Mouse (Mus musculus): Measurements from ENCODE around the gene Slc44a1. TPM values are rescaled to one million over a fixed set of nuclear protein-coding genes. Genes with fewer than 3 reads are reported as not detected.

Slc44a1 gene
- polyA plus RNA-seq, 1 experiment from 2014 or later: 17.2 TPM

DNA sequence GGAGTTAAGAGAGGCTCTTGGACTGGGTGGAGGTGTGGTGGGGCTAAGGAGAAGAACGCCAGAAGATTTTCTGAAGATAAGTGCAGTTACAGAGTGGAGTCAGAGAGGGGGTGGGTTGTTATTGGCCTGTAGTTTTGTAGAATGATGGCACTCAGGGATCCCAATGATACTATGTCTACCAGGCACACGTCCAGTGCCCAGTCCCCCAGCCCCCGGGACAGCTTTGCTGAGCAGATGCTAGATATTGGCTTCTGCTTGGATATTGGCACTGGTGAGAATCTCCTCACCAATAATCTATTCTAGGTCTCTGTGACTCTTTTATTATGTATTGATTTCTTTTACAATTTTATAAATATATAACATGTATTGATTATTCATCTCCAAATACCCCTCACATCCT is 185.1 kb downstream of the Slc44a1 start:
- H3K9me3 ChIP-seq (ENCODE audit: control insufficient read depth, low read length): no peaks in the 10 kb centered on the region
- H3K36me3 ChIP-seq (ENCODE audit: control insufficient read depth, insufficient read depth, low read length): no peaks in the 10 kb centered on the region
- no peak for ATAC-seq
- 71% methylated on average over 3 of the region's 3 CpGs for WGBS
- H3K9ac ChIP-seq (ENCODE audit: low read depth, low read length): 0 out of 2 replicates have a peak overlapping the region, but pooled peaks have one; percentile 14
- peaks cover 10% of the 10 kb centered on the region; the same call in 1 of the 2 replicates for H3K4me1 ChIP-seq (ENCODE audit: control insufficient read depth, insufficient read depth, low read length)
- no peaks in the 10 kb centered on the region for H3K27me3 ChIP-seq (replicated peaks; ENCODE audit: control insufficient read depth, insufficient read depth, low read length)
- H3K27ac ChIP-seq (ENCODE audit: low read length): no peak overlapping the region
- H3K4me3 ChIP-seq (ENCODE audit: low read length): no peak overlapping the region
- H3K4me2 ChIP-seq (ENCODE audit: low read depth, low read length): no peak overlapping the region

- 49% methylated on average over 4 of the region's 4 CpGs for WGBS
- ATAC-seq: no peak
- Histone ChIP-seq H3K4me2 (ENCODE audit: low read depth, low read length) (no peak overlapping the region), H3K27ac (ENCODE audit: low read length) (no peak overlapping the region), H3K9me3 (ENCODE audit: control insufficient read depth, low read length) (no peaks in the 10 kb centered on the region), H3K27me3 (replicated peaks; ENCODE audit: control insufficient read depth, insufficient read depth, low read length) (no peaks in the 10 kb centered on the region), H3K36me3 (ENCODE audit: control insufficient read depth, insufficient read depth, low read length) (no peaks in the 10 kb centered on the region), H3K4me3 (ENCODE audit: low read length) (no peak overlapping the region), H3K4me1 (ENCODE audit: control insufficient read depth, insufficient read depth, low read length) (peaks cover 14% of the 10 kb centered on the region), H3K9ac (ENCODE audit: low read depth, low read length) (no peak overlapping the region)
Measured at GRCm38 (mm10) chr4:53628924-53629323, 188.7 kb downstream of the Slc44a1 start.

GRCm38 (mm10) chr4:53630963-53631315 is 190.7 kb downstream of the Slc44a1 start:
- Histone ChIP-seq H3K4me2 (ENCODE audit: low read depth, low read length) (peak overlapping the region; percentile 75), H3K9me3 (ENCODE audit: control insufficient read depth, low read length) (no peaks in the 10 kb centered on the region), H3K9ac (ENCODE audit: low read depth, low read length) (peak overlapping the region; percentile 85), H3K4me3 (ENCODE audit: low read length) (peak overlapping the region; percentile 76), H3K27me3 (replicated peaks; ENCODE audit: control insufficient read depth, insufficient read depth, low read length) (no peaks in the 10 kb centered on the region), H3K4me1 (ENCODE audit: control insufficient read depth, insufficient read depth, low read length) (peaks cover 10% of the 10 kb centered on the region), H3K36me3 (ENCODE audit: control insufficient read depth, insufficient read depth, low read length) (no peaks in the 10 kb centered on the region), H3K27ac (ENCODE audit: low read length) (no peak overlapping the region; the same call in 1 of the 2 replicates)
- peak; percentile 40 for ATAC-seq
- 7% methylated on average over 12 of the region's 12 CpGs for WGBS

GRCm38 (mm10) chr4:53631316-53632010 is 191.2 kb downstream of the Slc44a1 start, which contains the start of gene Fsd1l:
Fsd1l (plus strand) TSS chr4:53631471.
- ATAC-seq: peak; percentile 92
- Histone ChIP-seq H3K27me3 (replicated peaks; ENCODE audit: control insufficient read depth, insufficient read depth, low read length) (no peaks in the 10 kb centered on the region), H3K9ac (ENCODE audit: low read depth, low read length) (peak within 1 kb of the TSS; percentile 85), H3K36me3 (ENCODE audit: control insufficient read depth, insufficient read depth, low read length) (no peaks in the 10 kb centered on the region), H3K4me2 (ENCODE audit: low read depth, low read length) (peak within 1 kb of the TSS; percentile 75), H3K4me3 (ENCODE audit: low read length) (peak within 1 kb of the TSS; percentile 76), H3K4me1 (ENCODE audit: control insufficient read depth, insufficient read depth, low read length) (peaks cover 10% of the 10 kb centered on the region), H3K27ac (ENCODE audit: low read length) (peak within 1 kb of the TSS; percentile 53), H3K9me3 (ENCODE audit: control insufficient read depth, low read length) (no peaks in the 10 kb centered on the region)
- under 1% methylated on average over 83 of the region's 88 CpGs for WGBS

DNA sequence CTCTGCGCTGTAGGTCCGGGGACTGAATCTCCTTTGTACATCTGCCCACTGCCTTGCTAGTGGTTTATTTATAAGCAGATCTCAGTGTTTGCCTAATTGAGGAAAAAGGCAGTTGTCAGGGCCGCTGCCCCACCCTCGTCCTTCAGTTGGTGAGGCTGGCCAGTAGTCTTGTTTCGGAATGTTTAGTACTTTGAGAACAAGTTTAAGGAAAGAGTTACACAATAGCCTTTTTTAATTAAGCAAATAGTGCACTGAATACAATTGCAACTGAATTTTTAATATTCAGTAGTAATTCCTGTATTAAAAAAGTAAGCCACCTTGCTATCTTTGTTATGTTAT is 191.8 kb downstream of the Slc44a1 start:
- WGBS: 1% methylated on average over 5 of the region's 5 CpGs
- Histone ChIP-seq H3K4me3 (ENCODE audit: low read length) (peak overlapping the region; percentile 76), H3K9me3 (ENCODE audit: control insufficient read depth, low read length) (no peaks in the 10 kb centered on the region), H3K27me3 (replicated peaks; ENCODE audit: control insufficient read depth, insufficient read depth, low read length) (no peaks in the 10 kb centered on the region), H3K36me3 (ENCODE audit: control insufficient read depth, insufficient read depth, low read length) (no peaks in the 10 kb centered on the region), H3K9ac (ENCODE audit: low read depth, low read length) (peak overlapping the region; percentile 85), H3K4me1 (ENCODE audit: control insufficient read depth, insufficient read depth, low read length) (peaks cover 10% of the 10 kb centered on the region), H3K4me2 (ENCODE audit: low read depth, low read length) (peak overlapping the region; percentile 75), H3K27ac (ENCODE audit: low read length) (peak overlapping the region; percentile 53; the same call in 1 of the 2 replicates)
- ATAC-seq: no peak

- no peak overlapping the region for H3K9ac ChIP-seq (ENCODE audit: low read depth, low read length)
- WGBS: 89% methylated on average over 3 of the region's 3 CpGs
- ATAC-seq: no peak
- no peak overlapping the region for H3K4me3 ChIP-seq (ENCODE audit: low read length)
- no peak overlapping the region for H3K27ac ChIP-seq (ENCODE audit: low read length)
- H3K4me2 ChIP-seq (ENCODE audit: low read depth, low read length): no peak overlapping the region
- H3K27me3 ChIP-seq (replicated peaks; ENCODE audit: control insufficient read depth, insufficient read depth, low read length): no peaks in the 10 kb centered on the region
- H3K4me1 ChIP-seq (ENCODE audit: control insufficient read depth, insufficient read depth, low read length): peaks cover 7% of the 10 kb centered on the region
- H3K36me3 ChIP-seq (ENCODE audit: control insufficient read depth, insufficient read depth, low read length): no peaks in the 10 kb centered on the region
- no peaks in the 10 kb centered on the region for H3K9me3 ChIP-seq (ENCODE audit: control insufficient read depth, low read length)
Measured at GRCm38 (mm10) chr4:53635336-53635735, 195.1 kb downstream of the Slc44a1 start.

DNA sequence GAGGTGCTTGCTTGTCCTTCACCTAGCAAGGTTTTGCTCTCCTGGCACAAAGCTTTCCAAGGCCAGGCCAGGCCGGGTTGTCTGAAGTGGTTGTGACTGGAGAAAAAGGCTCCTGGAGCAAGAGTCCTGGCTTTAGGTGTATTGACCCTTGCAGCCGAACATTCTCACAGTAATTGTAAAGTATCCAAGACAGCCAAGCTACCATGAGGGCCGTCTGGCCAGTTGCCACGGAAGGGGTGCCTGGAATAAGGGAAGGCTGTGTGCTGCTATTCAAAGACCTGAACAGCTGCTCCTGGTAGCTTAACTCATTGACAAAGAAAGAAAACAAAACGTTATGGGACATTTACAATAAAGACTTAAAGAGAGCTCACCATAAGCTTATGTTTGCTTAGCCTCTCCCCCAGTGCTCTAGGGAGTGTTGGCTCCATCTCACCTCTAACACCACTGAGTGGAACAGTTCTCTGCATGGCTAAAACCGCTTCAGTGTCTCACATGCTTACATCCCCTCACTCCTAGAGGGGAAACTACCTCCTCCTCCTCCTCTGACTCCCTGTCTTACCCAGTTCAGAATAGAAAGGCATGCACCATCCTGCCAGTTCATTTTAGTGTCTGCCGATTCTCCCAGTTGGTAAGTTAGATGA is 197.2 kb downstream of the Slc44a1 start:
- Histone ChIP-seq H3K4me1 (ENCODE audit: control insufficient read depth, insufficient read depth, low read length) (peaks cover 7% of the 10 kb centered on the region), H3K4me2 (ENCODE audit: low read depth, low read length) (no peak overlapping the region), H3K36me3 (ENCODE audit: control insufficient read depth, insufficient read depth, low read length) (0 out of 2 replicates have a peak, but pooled peaks cover 3% of the 10 kb centered on the region), H3K27ac (ENCODE audit: low read length) (no peak overlapping the region), H3K9me3 (ENCODE audit: control insufficient read depth, low read length) (no peaks in the 10 kb centered on the region), H3K4me3 (ENCODE audit: low read length) (no peak overlapping the region), H3K27me3 (replicated peaks; ENCODE audit: control insufficient read depth, insufficient read depth, low read length) (no peaks in the 10 kb centered on the region), H3K9ac (ENCODE audit: low read depth, low read length) (no peak overlapping the region)
- ATAC-seq: no peak
- 66% methylated on average over 7 of the region's 7 CpGs for WGBS

DNA sequence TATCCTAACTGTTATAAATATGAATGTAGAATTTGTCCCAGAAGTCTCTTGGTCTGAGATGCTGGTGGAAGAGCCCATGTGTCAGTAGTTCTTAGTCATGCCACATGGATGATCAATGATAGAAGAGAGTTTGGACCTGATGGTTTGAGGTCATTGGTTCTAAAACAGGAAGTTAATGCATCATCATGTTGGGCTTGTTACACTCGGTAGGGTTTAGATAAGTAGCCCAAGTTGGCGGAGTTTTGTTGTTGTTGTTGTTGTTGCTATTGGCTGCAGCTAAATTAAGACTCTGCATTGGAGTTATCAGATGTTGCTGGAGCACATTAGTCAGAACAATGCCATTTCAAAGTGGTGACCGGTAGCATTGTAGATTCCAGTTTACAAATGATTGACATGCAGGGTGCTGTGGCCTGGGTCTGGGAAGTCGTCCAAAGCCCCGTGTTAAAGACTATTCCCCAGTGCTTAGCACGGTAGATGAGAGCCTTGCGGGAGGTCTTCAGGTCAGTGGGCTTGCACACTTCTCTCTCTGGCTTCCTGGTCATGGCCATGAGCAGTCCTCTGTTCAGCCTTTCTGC is 198.4 kb downstream of the Slc44a1 start:
- H3K9ac ChIP-seq (ENCODE audit: low read depth, low read length): no peak overlapping the region
- 79% methylated on average over 7 of the region's 7 CpGs for WGBS
- no peak overlapping the region for H3K4me2 ChIP-seq (ENCODE audit: low read depth, low read length)
- 0 out of 2 replicates have a peak, but pooled peaks cover 3% of the 10 kb centered on the region for H3K36me3 ChIP-seq (ENCODE audit: control insufficient read depth, insufficient read depth, low read length)
- H3K4me1 ChIP-seq (ENCODE audit: control insufficient read depth, insufficient read depth, low read length): peaks cover 2% of the 10 kb centered on the region
- no peaks in the 10 kb centered on the region for H3K9me3 ChIP-seq (ENCODE audit: control insufficient read depth, low read length)
- H3K27ac ChIP-seq (ENCODE audit: low read length): no peak overlapping the region
- H3K4me3 ChIP-seq (ENCODE audit: low read length): no peak overlapping the region
- no peak for ATAC-seq
- no peaks in the 10 kb centered on the region for H3K27me3 ChIP-seq (replicated peaks; ENCODE audit: control insufficient read depth, insufficient read depth, low read length)

DNA sequence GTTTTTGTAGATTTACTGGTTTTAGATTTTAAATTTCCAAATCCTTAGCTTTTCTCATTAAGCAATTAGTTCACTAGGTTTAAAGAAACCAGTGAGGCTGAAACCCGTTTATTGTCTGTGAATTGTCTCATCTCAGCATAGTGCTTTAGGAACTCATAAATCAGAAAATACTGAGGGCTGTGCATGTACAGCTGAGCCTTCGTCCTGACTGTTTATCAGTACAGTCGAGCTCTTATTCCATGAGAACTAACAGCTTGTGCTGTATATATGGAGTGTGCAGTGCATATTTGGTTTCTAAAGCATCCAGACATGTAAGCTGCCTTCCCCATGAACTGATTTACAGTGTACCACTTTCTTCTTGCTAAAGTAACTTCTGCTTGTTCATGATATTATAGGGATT is 217.8 kb downstream of the Slc44a1 start:
- no peaks in the 10 kb centered on the region for H3K9me3 ChIP-seq (ENCODE audit: control insufficient read depth, low read length)
- whole genome bisulfite sequencing: 38% methylated on average over 3 of the region's 3 CpGs
- H3K4me1 ChIP-seq (ENCODE audit: control insufficient read depth, insufficient read depth, low read length): no peaks in the 10 kb centered on the region
- ATAC-seq: no peak
- no peaks in the 10 kb centered on the region for H3K36me3 ChIP-seq (ENCODE audit: control insufficient read depth, insufficient read depth, low read length)
- no peaks in the 10 kb centered on the region for H3K27me3 ChIP-seq (replicated peaks; ENCODE audit: control insufficient read depth, insufficient read depth, low read length)
- H3K9ac ChIP-seq (ENCODE audit: low read depth, low read length): no peak overlapping the region
- H3K4me3 ChIP-seq (ENCODE audit: low read length): no peak overlapping the region
- H3K27ac ChIP-seq (ENCODE audit: low read length): no peak overlapping the region
- no peak overlapping the region for H3K4me2 ChIP-seq (ENCODE audit: low read depth, low read length)
